ENCODE assay signal across 8 mouse cellular contexts in the genomic region with DNA sequence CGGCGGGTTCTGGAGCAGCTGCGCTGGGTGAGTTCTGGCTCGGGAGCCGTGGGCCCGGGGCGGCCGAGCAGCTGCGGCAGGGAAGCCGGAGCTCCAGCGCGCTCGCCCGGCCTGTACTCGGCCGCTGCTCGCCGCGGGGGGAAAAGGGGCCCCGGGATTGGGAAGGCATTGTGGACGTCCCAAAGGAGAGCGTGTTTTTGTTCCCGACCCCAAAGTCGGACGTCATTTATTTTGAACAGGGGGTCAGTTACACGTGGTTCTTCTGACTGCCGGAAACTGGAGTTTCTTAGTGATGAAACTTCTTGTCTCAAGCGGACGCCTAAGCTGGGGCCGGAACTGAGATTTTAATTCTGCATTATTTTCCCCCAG. TPM values are rescaled to one million over a fixed set of nuclear protein-coding genes. Genes with fewer than 3 reads are reported as not detected.
DNase-seq lines count a peak whose midpoint lies in the region; TF ChIP-seq lines count a peak whose summit lies in the region.

No protein-coding gene starts in this region.

- WGBS in hindbrain, embryonic 10.5 days, result under 1% methylated on average over 30 of the region's 30 CpGs

- peak in 1 of 2 experiments; percentile 25 for DNase-seq in layer of hippocampus, adult 2 months (ENCODE audit: low spot score in 2 of 2)
- DNase-seq in layer of hippocampus, postnatal 25 days (ENCODE audit: extremely low spot score in 1 of 2, low spot score in 1 of 2), result no peak
- DNase-seq in brain, adult 2 months (ENCODE audit: low read depth, low spot score), result peak; percentile 39
- DNase-seq in hindbrain, embryonic 10.5 days (ENCODE audit: low spot score), result no peak
- peak; percentile 45 for DNase-seq in lung, postnatal 25 days (ENCODE audit: low spot score)
- DNase-seq in layer of hippocampus, adult 11-12 months (ENCODE audit: low spot score), result no peak
- no peak for DNase-seq in urinary bladder, postnatal 4 days (ENCODE audit: low spot score in 2 of 2)
- DNase-seq in cerebellum, adult 18-20 months, result no peak

- H3K27me3 ChIP-seq in hindbrain, embryonic 10.5 days (ENCODE audit: insufficient read depth, poor library complexity, severe bottlenecking), result no peaks in the 10 kb centered on the region

- no peaks in the 10 kb centered on the region for H3K9me3 ChIP-seq in hindbrain, embryonic 10.5 days

- H3K4me3 ChIP-seq in layer of hippocampus, adult 2 months, result peak overlapping the region; percentile 92
- peak overlapping the region; percentile 79 for H3K4me3 ChIP-seq in hindbrain, embryonic 10.5 days

- H3K27ac ChIP-seq in layer of hippocampus, adult 2 months, result peak overlapping the region; percentile 99
- H3K27ac ChIP-seq in hindbrain, embryonic 10.5 days, result peak overlapping the region; percentile 97

- 0 out of 2 replicates have a peak, but pooled peaks cover 5% of the 10 kb centered on the region for H3K36me3 ChIP-seq in hindbrain, embryonic 10.5 days

- TF ChIP-seq CTCF in layer of hippocampus, adult 2 months (conservative IDR thresholded peaks at IDR 0.05), result no peak

- peaks cover 29% of the 10 kb centered on the region for H3K4me1 ChIP-seq in hindbrain, embryonic 10.5 days (replicated peaks)

RNA-seq across cellular contexts. Expression of gene Mia2, which starts 36.0 kb away (rescaled TPM):
- 10 to 100 TPM; 47.3 to 52.6 TPM for total RNA-seq in layer of hippocampus, adult 2 months (2021)
- 10 to 100 TPM; 42.4 to 52.4 TPM for total RNA-seq in layer of hippocampus, postnatal 25 days (2021)
- 34.8 and 43.4 TPM in 2 replicates for polyA plus RNA-seq in hindbrain, embryonic 10.5 days (2016; fragmentation: Nextera tagmentation; extraction: Ambion mirVana)

Comparison
In these comparisons a context has a peak if more than half of its experiments do, and no peak if none do; other contexts are left out.
1. DNase-seq: peak in brain, adult 2 months (single experiment) and lung, postnatal 25 days (single experiment); none in layer of hippocampus, postnatal 25 days (0 of 2), hindbrain, embryonic 10.5 days (single experiment), layer of hippocampus, adult 11-12 months (single experiment), urinary bladder, postnatal 4 days (0 of 2) and cerebellum, adult 18-20 months (0 of 2).